Mouse (Mus musculus): ENCODE results near the gene C5ar2. TPM values are rescaled to one million over a fixed set of nuclear protein-coding genes. Genes with fewer than 3 reads are reported as not detected.
"Not testable (repeated sequence)": the region's sequence is repeated elsewhere in the genome, so short reads cannot be mapped to it uniquely, and the experiment has no call there.

C5ar2 gene
- total RNA-seq, 2 experiments from 2014 or later = 0.45 to 0.50 TPM

GRCm38 (mm10) chr7:16255963-16256362 is 12.0 kb upstream of the C5ar2 start:
- DNase-seq = not testable (repeated sequence)

- DNase-seq = no peak
These were observed 10.2 kb upstream of the C5ar2 start for GRCm38 (mm10) chr7:16254195-16254594.

GRCm38 (mm10) chr7:16250687-16251086 is 6.7 kb upstream of the C5ar2 start:
- DNase-seq = no peak

- no peak for DNase-seq
These were observed 2.0 kb upstream of the C5ar2 start for GRCm38 (mm10) chr7:16245958-16246357.

GRCm38 (mm10) chr7:16242198-16242597 is 1.8 kb downstream of the C5ar2 start:
- no peak for DNase-seq

GRCm38 (mm10) chr7:16241787-16242186 is 2.2 kb downstream of the C5ar2 start:
- DNase-seq = no peak

- no peak for DNase-seq
These were observed 3.0 kb downstream of the C5ar2 start for GRCm38 (mm10) chr7:16240978-16241303.

GRCm38 (mm10) chr7:16240281-16240977 is 3.5 kb downstream of the C5ar2 start:
- DNase-seq = no peak

- peak; percentile 22 for DNase-seq
These were observed 4.4 kb downstream of the C5ar2 start for GRCm38 (mm10) chr7:16239554-16239997.

GRCm38 (mm10) chr7:16229869-16230268 is 14.1 kb downstream of the C5ar2 start:
- DNase-seq = no peak

- DNase-seq = peak; percentile 97
These were observed 22.2 kb downstream of the C5ar2 start, which contains the start of gene Dhx34 for GRCm38 (mm10) chr7:16221582-16222272. TSS of gene Dhx34 (minus strand) at chr7:16222037.

GRCm38 (mm10) chr7:16213986-16214385 is 30.0 kb downstream of the C5ar2 start:
- DNase-seq = no peak

GRCm38 (mm10) chr7:16213196-16213595 is 30.8 kb downstream of the C5ar2 start:
- DNase-seq = no peak

GRCm38 (mm10) chr7:16210862-16211365 is 33.0 kb downstream of the C5ar2 start:
- peak; percentile 25 for DNase-seq

GRCm38 (mm10) chr7:16208781-16209665 is 34.9 kb downstream of the C5ar2 start:
- no peak for DNase-seq

GRCm38 (mm10) chr7:16207496-16207895 is 36.5 kb downstream of the C5ar2 start:
- DNase-seq = no peak

- no peak for DNase-seq
These were observed 36.9 kb downstream of the C5ar2 start for GRCm38 (mm10) chr7:16207076-16207475.

GRCm38 (mm10) chr7:16204791-16205190 is 39.2 kb downstream of the C5ar2 start:
- DNase-seq = no peak

GRCm38 (mm10) chr7:16203505-16203903 is 40.5 kb downstream of the C5ar2 start:
- no peak for DNase-seq

- no peak for DNase-seq
These were observed 41.0 kb downstream of the C5ar2 start for GRCm38 (mm10) chr7:16202756-16203504.

- no peak for DNase-seq
These were observed 42.8 kb downstream of the C5ar2 start for GRCm38 (mm10) chr7:16201136-16201535.

GRCm38 (mm10) chr7:16198540-16198939 is 45.4 kb downstream of the C5ar2 start:
- DNase-seq = no peak
